Mouse (Mus musculus) kidney, postnatal 14 days (tissue): ENCODE results near the gene Gmeb2.
A peak's percentile ranks its signal among the peaks of the same experiment; 100 is the strongest.

Experiments used
- DNase-seq: peaks from one replicate; pipeline ENCODE4 v3.0.0; 2022; ENCODE audit warnings: mixed read lengths

Gmeb2 gene

DNA sequence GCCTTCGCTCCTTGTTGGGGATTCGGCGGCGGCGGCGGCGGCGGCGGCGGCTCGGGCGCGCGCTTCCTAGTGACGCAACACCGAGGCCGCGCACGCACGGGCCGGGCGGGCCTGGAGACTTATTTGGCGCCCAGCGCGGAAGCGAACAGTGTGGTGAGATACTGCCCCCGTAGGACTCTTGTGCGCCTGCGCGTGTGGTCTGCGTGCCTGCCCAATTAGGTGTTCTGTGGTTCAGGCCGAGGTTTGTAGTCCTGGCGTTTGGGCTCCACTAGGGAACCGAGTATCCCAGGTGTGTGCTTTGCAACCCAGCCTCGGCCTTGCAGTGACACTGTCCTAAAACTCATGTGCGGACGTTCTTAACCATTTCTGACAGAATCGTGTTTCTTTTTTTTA lies at the start of gene Gmeb2:
Gmeb2 (minus strand) TSS at position 78 of the 393 bp plus-strand sequence.
- peak; percentile 97 for DNase-seq

DNA sequence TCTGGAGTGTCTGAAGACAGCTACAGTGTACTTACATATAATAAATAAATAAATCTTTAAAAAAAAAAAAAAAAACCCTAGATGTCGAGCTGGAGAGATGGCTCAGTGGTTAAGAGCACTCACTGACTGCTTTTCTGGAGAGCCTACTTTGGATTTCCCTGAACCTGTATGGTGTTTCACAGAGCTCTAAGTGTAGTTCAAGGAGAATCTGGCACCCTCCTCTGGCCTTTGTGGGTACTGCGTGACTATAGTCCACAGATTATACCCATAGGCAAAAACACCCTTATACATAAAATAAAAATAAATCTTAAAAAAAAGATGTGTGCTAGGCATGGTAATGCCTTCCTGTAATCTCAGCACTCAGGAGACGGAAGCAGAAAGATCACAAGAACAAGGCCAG lies 46.2 kb upstream of the Gmeb2 start:
- DNase-seq = peak; percentile 78

DNA sequence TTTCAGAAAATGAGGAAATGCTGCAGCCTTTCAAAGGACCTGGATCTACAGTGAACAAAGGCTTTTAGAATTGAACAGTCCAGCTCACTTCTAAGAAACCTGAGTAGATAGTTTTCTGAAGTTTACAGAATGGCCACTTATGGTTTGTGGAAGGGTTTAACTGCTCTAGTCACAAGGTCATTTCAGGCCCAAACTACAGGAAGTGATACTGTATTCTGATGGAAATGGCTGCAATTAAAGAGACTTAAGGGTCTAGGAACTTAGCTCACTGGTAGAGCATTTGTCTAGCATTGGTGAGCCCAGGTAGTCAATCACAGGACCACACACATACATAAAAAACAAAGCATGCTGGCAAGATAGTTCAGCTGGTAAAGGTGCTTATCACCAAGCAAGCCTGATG lies 44.7 kb upstream of the Gmeb2 start:
- DNase-seq = no peak

DNA sequence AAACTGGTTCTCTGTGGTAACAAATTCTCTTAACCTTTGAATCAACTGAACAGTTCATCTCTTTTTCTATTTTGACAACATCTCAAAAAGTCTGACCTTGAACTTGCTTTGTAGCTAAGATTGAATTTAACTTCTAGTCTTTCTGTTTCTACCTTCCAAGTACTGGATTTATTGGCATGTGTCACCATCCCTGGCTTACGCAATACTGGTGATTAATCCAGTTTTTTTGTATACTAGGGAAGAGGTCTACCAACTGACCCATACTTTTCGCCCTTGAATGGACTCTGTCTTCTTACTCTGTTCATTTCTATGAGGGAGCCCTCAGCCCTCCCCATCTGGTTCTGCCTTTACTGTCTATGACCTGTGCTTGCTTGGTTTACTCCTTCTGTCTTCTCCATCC lies 38.3 kb upstream of the Gmeb2 start:
- no peak for DNase-seq

DNA sequence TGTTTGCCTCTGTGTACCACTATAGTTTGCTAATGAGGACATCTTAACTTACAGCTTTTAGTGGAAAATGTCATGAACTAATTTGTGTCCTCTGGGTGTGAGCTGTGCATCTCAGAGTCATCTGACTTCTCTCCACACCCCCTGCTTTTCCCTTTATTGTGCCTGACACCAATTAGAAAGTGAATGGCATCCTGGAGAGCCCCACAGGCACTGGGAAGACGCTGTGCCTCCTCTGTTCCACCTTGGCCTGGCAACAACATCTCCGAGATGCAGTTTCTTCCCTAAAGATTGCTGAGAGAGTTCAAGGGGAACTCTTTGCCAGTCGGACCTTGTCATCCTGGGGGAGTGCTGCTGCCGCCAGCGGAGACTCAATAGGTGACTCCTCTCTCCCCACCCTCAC lies 34.3 kb upstream of the Gmeb2 start:
- no peak for DNase-seq

DNA sequence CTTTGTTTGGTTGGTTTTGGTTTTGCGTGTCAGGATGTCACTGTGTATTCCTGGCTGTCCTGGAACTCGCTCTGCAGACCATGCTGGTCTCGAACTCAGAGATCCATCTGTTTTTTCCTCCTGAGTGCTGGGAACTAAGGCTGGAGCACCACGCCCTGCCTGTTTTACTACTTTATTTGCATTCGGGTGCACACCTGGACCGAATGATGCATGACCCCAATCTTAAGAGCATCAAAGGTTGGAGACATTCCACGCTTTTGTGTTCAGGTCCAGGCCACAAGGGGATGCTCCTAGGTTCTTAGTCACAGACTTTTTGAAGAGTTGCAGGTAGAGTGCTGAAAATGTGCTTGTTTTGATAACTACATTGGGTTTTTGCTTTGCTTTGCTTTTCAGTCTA lies 32.3 kb upstream of the Gmeb2 start:
- no peak for DNase-seq

DNA sequence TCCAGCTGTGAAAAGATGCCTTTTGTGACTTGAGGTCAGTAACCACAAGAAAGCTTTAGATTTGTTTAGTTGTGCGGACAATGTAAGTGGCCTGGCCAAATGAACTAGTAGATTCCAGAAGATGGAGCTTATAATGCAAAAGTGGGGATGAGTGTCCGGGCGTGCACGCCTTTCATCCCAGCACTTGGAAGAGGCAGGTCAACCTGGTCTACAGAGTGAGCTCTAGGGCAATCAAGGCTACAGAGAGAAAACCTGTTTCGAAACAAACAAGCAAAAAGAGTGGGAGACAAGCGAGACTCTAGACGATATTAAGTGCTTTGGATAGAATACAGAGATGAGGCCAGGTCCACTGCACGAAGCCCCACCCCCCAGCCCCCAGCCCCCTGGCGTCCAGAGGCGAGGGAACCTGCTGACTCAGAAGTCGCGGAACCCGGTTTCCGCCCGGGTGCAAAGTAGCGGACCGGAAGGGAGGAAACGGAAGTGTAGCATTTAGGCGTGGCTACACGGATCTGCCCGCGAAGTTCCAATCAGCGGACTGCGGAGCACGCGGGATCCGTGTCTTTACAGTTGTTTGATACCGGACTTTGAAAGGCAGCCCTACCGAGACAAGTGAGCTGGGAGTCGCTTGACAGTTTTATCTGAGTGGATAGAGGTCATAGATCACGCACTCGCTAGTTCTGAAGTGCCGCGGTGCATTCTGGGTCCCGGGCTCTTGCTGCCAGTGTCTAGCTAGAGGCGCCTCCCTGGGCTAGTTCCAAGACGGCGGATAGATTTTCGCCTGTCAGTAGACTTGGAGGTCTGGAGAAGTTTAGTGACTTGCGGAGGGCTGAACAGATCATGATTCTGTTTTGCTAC lies 31.6 kb upstream of the Gmeb2 start, which contains the start of gene Rtel1:
Rtel1 (plus strand) TSS at position 492 of the 855 bp plus-strand sequence.
- DNase-seq = peak; percentile 87

DNA sequence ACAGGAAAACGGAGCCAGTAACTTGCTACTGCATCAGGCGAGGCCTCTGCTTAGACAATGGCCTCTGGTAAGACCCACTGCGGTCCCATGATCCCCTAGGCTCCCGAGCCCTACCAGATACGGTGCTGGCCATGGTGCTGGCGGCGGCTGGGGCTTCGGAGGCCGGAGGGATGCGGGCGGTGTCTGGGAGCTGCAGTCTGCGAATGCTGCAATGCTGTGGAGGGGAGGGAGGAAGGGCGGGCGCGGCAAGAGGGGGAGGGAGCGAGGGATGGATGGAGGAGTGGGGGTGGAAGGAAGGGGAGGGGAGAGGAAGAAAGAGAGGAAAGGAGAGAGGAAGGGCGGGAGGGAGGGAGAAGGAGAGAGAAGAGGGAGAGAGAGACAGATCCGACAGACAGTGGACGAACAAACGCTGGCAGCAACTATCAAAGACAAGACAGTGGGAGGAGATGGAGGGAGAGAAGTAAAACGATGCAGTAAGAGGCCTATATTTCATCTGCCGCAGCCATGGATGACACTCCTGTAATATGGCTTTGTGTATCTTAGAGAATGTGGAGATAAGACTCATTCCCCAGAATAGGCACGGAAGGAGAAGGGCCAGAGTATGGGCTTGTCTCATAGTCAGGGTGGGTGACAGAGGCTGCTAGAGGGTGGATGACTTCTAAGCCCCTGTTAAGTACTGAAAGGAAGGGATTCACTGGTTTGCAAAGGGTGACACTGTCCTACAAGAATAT lies 26.4 kb upstream of the Gmeb2 start, which contains the start of gene Stmn3:
Stmn3 (minus strand) TSS at position 421 of the 731 bp plus-strand sequence.
- DNase-seq = peak; percentile 67

DNA sequence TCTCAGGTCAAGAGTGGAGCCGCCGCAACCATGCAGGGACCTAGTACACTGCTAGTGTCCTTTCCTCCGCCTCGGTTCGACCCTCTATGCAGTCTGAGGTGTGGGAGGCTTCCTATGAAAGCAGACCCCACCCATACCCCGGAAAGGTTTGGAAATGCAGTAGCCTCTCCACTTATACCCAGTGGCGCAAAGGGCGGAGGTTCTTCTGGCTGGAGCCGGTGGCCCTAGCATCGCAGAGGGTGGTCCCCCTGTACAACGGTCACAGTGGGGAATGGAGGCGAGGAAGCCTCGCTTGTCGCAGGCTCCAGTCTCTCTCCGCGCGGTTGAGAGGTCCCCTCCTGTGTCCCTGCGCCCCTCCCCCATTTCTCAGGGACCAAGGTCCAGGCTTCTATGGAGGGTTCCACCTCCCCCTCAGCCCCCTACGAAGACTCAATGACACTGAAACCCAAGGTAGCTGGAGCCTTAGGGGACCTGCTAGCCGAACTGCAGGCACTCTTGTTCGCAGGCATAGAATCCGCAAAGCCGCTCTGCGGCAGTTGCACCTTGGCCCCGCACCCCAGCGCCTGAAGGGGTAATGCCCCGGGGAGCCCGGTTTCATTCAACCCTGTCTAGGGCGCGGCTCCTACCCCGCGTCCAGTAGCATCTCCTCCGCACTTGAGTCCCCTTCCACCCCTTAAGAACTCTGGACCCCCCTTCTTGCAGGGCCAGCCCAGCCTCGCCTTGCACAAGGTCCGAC lies 25.7 kb upstream of the Gmeb2 start:
- no peak for DNase-seq

DNA sequence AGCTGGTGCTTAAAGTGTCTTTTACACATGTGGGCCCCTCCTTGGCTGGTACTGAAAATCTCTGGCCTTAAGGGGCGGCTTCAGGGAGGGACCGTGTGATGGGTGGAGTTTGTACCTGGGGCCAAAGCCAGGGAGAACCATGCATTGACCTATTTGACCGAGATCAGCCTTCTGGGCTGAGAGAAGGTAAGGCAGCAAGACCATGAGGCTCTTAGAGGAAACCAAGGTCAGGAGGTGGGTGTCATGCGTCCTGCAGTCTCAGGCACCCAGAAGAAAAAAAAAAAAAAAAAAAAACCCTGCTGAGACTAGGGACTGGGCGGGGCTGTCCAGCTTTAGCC lies 25.1 kb upstream of the Gmeb2 start:
- no peak for DNase-seq

DNA sequence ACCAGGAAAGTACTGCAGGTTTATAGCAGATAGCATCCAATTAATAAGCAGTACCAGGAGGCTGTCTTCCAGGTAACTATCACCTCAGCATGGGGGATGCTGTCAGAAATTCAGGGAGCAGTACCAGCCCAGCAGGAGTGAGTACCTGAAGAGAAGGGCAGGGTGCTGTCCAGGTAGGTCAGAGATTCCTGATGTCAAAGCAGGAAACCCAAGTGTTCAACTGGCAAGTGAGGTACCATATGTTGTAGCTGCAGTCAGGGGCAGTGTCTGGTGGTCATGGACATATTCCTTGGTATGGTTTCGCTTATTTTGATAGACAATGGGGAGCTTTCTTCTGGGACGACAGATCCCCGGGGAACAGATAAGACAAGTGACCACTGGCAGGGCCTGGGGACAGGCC lies 24.6 kb upstream of the Gmeb2 start:
- no peak for DNase-seq

DNA sequence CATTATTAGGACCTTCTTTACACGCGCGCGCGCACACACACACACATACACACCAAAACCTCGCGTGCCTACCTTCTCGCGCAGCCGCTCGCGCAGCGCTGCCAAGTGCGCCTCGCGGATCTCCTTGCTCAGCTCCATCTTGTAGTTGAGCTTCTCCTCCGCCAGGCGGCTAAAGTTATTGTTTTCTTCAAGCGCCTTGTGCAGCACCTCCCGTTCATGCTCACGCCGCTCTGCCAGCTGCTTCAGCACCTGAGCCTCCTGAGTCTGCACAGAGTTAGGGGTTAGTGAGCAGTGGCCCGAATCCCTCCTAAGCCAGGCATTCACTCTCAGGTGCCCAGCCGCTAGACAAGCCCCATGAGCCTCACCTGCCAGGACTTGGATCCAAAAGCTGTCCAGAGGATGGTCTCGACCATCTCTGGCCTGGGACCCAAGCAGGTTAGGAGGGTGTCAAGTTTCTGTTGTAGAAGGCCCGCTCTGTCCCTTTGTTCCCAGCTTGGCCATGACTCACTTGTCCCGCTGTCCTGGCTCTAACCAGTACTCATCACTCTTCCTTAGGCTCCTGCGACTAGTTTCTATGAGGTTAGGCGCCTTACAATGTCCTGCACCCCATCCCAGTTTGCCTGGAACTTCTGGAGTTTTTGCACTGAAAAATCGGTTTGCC lies 19.4 kb upstream of the Gmeb2 start:
- DNase-seq = peak; percentile 63

DNA sequence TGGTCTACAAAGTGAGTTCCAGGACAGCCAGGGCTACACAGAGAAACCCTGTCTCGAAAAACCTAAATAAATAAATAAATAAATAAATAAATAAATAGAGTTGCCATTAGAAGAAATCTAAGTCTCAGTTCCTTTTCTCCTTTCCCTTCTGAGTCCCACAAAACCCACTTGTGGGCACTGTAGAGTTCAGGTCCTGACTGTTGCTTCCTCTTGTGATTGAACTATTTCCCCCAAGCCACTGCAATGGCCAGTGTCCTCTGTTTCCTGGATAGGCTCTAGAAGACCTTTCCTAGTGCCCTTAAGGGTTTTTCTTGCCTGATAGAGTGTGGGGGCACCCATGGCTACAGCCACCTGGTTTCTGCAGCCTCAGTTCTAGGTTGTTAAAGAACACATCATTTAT lies 17.1 kb upstream of the Gmeb2 start:
- no peak for DNase-seq

DNA sequence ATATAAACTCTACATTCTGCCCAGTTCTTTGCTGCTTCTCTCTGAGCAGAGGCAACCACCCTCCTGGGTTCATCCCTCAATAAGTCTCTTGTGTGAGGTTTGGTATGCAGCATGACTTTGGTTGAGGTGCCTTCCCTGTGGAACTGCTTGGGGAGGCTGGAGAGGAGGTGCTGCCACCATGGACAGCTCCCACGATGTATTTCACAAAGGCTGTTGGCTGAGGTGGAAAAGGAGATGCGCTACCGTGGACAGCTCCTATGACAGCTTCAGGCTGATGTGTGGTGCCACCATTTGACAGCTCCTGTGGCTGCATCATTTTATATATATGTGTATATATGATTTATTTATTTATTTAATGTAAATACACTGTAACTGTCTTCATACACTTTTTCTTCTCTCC lies 14.2 kb upstream of the Gmeb2 start:
- DNase-seq = peak; percentile 39

DNA sequence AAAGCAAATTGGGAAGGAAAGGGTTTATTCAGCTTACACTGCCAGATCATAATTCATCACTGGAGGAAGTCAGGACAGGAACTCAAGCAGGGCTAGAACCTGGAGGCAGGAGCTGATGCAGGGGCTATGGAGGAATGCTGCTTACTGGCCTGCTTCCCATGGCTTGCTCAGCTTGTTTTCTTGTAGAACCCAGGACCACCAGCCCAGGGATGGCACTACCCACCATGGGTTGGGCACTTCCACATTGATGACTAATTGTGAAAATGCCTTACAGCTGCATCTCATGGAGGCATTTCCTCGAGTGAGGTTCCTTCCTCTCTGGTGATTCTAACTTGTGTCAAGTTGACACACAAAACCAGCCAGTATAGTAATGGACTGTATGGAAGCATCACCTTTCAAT lies 3.1 kb upstream of the Gmeb2 start:
- no peak for DNase-seq

DNA sequence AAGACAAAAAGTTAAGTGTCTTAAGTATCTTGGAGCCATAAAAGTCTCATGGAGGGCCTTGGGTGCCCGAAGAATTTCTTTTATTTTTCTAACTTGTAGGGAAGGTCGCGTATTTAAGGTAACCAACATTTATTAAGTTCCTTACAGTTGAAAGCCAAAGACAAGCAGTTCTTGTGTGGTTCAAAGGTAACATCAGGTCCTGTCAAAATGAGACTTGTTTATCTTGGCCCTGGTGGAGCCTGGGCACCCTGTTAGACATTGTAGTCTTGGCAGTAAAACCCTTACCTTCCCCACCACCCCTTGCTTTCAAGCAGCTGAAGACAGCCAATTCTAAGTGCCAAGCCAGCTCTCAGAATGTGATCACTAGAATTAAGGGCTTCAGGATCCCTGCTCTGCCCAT lies 856 bp upstream of the Gmeb2 start:
- DNase-seq = peak; percentile 31

DNA sequence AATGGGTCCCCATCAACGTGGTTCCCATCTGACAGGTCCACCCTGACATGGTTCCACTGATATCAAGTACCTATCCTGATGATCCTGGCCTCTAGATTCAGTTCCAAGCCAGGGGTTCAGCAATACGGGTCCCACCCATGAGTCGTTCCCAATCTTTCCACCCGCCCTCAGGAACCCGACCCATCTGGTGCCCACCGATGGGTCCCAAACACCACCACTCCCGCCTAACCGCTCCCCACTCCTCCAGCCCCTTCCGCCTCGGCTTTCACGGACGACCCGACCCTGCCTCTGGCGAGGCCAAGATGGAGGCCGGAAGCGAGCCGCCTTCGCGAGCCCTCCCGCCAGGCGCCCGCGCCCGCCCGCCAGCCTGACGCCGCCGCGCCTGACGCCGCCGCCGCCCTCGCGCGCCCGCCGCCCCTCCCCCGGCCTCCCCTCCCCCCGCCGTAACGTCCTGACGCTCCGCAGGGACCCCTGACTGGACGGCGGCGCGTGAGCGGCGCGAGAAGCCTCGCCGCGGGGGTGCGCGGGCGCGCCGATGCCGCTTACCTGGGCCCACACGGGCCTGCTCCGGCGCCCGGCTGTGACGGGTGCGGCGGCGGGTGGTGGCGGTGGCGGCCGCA lies 387 bp downstream of the Gmeb2 start:
- DNase-seq = peak; percentile 92

DNA sequence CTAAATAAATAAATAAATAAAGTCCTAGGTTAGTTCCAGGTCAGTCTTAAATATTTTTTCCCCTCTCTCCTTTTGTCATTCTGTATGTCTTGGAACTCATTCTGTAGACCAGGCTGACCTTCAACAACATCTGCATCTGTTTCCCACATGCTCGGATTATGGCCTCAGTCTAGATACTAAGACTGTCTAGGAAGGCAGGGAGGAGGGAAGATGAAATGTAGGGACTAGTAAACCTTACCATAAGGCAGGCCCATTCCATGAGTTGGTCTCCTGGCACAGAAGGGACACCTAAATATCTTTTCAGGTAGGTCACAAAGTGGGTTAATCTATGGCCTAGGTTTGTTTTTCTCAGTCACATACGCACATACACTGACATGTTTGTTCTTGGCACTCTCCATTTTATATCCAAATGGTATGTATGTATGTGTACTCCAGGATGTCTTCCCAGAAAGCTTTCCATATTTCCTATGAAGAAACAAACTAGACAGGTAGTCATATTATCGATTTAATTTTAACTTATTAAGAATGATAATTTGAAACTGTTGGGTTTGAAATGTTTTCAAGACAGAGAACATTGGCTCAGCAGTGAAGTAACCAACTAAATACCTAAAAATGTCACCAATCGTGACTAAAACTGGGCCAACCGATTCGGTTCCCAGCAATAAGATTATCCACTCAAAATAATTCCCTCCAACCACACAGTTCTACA lies 1.1 kb downstream of the Gmeb2 start:
- DNase-seq = no peak

DNA sequence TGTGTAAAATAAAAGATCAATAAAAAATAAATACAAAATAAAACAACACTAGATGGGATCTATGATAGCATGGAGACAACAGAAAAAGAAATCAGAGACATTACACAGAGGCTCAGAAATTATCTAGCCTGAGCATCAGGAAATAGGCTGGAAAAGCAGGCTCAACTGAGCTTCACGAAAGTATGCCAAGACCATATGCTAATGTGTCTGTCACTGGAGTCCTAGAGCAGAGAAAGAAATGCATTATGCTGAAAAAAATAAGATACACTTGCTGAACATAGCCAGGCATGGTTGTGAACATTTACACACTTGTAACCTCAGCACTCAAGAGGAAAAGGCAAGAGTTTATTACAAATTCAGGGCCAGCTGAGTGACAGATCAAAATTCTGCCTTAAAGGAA lies 7.9 kb downstream of the Gmeb2 start:
- no peak for DNase-seq

DNA sequence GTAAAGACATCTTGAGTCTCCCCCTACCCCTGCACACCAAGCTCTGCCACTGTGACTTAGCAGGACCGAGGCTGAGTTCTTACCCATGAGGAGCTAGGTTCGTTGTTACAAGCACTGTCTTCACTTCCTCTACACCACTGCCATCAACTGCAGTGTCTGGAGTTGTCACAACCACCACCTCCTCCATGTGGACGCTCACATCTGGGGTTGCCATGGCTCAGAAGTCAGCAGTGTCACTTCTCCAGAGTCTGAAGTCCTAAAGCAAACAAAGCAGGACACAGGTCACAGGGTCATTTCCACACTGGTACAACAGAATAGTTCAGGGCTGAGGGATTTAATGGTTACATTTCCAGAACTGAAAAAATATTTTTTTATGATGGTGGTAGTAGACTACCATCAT lies 10.0 kb downstream of the Gmeb2 start:
- DNase-seq = no peak

DNA sequence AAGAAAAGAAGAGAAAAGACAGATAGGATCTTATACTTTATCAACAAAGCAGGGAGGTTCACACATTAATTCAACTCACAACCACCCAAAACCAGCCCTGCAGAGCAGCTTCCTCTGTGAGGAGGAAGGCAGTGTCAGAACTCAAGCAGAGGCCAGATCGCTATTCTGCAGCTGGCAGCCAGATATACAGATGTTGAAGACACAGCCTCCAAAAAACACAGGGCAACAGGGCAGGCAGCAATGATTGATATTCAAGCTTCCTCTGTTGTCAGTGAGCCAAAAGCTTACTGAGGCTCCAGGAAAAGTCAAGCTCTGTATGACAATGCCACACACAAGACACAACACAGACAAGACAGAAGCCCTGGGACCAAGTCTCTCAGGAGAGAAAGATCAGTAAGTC lies 11.1 kb downstream of the Gmeb2 start:
- peak; percentile 71 for DNase-seq

DNA sequence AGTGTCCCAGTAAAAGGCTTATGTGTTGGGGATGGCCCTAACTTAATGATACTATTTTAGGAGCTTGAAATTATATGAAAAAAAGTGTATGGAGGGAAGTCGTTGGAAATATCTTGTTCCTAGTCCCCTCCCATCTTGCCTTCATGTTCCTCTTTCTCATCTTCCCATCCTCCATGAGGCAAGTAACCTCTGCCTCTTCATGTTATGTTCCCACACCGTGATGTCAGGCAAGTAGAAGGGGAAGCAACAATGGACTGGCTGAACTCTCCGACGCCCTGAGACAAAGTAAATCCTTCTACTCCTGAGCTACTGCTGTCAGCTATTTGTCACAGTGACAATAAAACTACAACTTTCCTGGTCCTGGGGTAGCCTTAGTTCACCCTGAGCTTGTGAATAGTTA lies 13.2 kb downstream of the Gmeb2 start:
- DNase-seq = no peak
